Mouse (Mus musculus) bone marrow, adult 2 months (tissue): ENCODE results near the gene Thoc6. TPM values are rescaled to one million over a fixed set of nuclear protein-coding genes. Genes with fewer than 3 reads are reported as not detected.

Source experiments
- H3K27ac ChIP-seq: fragments of 200-500 bp; 2 replicates; pipeline ENCODE4 v1.5.1; 2012; ENCODE audit warnings: low read depth, mild to moderate bottlenecking, control low read depth, inconsistent platforms, low read length; ENCODE audit not compliant: control insufficient read depth, poor library complexity, insufficient read depth
- H3K4me1 ChIP-seq: fragments of 200-500 bp; 2 replicates; pipeline ENCODE4 v1.6.1; 2011; ENCODE audit warnings: low read length; ENCODE audit not compliant: control insufficient read depth, insufficient read depth
- H3K4me3 ChIP-seq: fragments of 200-500 bp; replicated peaks from 2 replicates; pipeline ENCODE3; 2011; ENCODE audit warnings: mild to moderate bottlenecking, low read depth, low read length, control low read depth; ENCODE audit not compliant: control insufficient read depth
- CTCF ChIP-seq: fragments of 200-500 bp; IDR thresholded peaks from 2 replicates; pipeline ENCODE4 v1.5.1; 2011; ENCODE audit warnings: low read length, control low read depth; ENCODE audit not compliant: control insufficient read depth, insufficient read depth
- POLR2A ChIP-seq: fragments of 200-500 bp; IDR thresholded peaks from 2 replicates; pipeline ENCODE4 v1.6.1; 2011; ENCODE audit warnings: low read depth, mild to moderate bottlenecking, control low read depth, low read length, borderline replicate concordance; ENCODE audit not compliant: control insufficient read depth
- WGBS: fragments of 180-500 bp; shearing (Covaris S2); methylation state at CpG from one replicate; pipeline ENCODE4 v1.1.7; 2018; 5-methylcytosine and 5-hydroxymethylcytosine counted together
- polyA plus RNA-seq: library from polyadenylated mRNA; stranded (reverse); fragments of >200 nt; gene quantifications from 2 replicates; pipeline ENCODE4 v1.2.4, GENCODE M21; 2011; ENCODE audit warnings: low replicate concordance; ENCODE audit not compliant: missing spikeins, insufficient read depth, insufficient read length

Gene Thoc6
- polyA plus RNA-seq, 1 experiment, result 27.9 TPM

- TF ChIP-seq POLR2A, result no peak
- TF ChIP-seq CTCF, result no peak
- Histone ChIP-seq H3K4me1 (no peaks in the 10 kb centered on the region), H3K27ac (no peak overlapping the region), H3K4me3 (no peak overlapping the region)
- 85% methylated on average over 9 of the region's 9 CpGs for WGBS
These were observed 29.6 kb upstream of the Thoc6 start for GRCm38 (mm10) chr17:23703301-23703700.

GRCm38 (mm10) chr17:23700079-23700478, 26.4 kb upstream of the Thoc6 start:
- Histone ChIP-seq H3K4me1 (no peaks in the 10 kb centered on the region), H3K4me3 (peak overlapping the region; percentile 43)
- TF ChIP-seq CTCF (peak; percentile 58), POLR2A (no peak)

GRCm38 (mm10) chr17:23699131-23700077, 25.7 kb upstream of the Thoc6 start:
- 3% methylated on average over 99 of the region's 101 CpGs for WGBS
- no peak overlapping the region; the same call in 1 of the 2 replicates for H3K27ac ChIP-seq
- no peak for TF ChIP-seq POLR2A
- no peak for TF ChIP-seq CTCF
- no peaks in the 10 kb centered on the region for H3K4me1 ChIP-seq
- peak overlapping the region; percentile 43 for H3K4me3 ChIP-seq

More at GRCm38 (mm10) chr17:23700079-23700478, 26.4 kb upstream of the Thoc6 start:
- H3K27ac ChIP-seq, result no peak overlapping the region; the same call in 1 of the 2 replicates
- WGBS, result 1% methylated on average over 28 of the region's 28 CpGs

- no peak overlapping the region for H3K4me3 ChIP-seq
- TF ChIP-seq POLR2A (no peak), CTCF (no peak)
- 60% methylated on average over 3 of the region's 3 CpGs for WGBS
- no peak overlapping the region for H3K27ac ChIP-seq
- no peaks in the 10 kb centered on the region for H3K4me1 ChIP-seq
These were observed 22.1 kb upstream of the Thoc6 start for GRCm38 (mm10) chr17:23695801-23696200.

- Histone ChIP-seq H3K4me1 (no peaks in the 10 kb centered on the region), H3K27ac (no peak overlapping the region), H3K4me3 (no peak overlapping the region)
- WGBS, result 56% methylated on average over 1 of the region's 1 CpGs
- TF ChIP-seq POLR2A (no peak), CTCF (no peak)
These were observed 20.8 kb upstream of the Thoc6 start for GRCm38 (mm10) chr17:23694491-23694890.

- WGBS, result 36% methylated on average over 15 of the region's 15 CpGs
- Histone ChIP-seq H3K4me1 (no peaks in the 10 kb centered on the region), H3K4me3 (no peak within 1 kb of the TSS), H3K27ac (no peak within 1 kb of the TSS)
- TF ChIP-seq CTCF (no peak), POLR2A (no peak)
These were observed 10.4 kb upstream of the Thoc6 start, which contains the start of gene Cldn9 for GRCm38 (mm10) chr17:23683856-23684672. Gene Cldn9 (minus strand): TSS chr17:23684026.

- H3K27ac ChIP-seq, result no peak overlapping the region
- 65% methylated on average over 15 of the region's 15 CpGs for WGBS
- TF ChIP-seq CTCF, result no peak
- no peak for TF ChIP-seq POLR2A
- H3K4me3 ChIP-seq, result no peak overlapping the region
- no peaks in the 10 kb centered on the region for H3K4me1 ChIP-seq
These were observed 9.5 kb upstream of the Thoc6 start for GRCm38 (mm10) chr17:23683226-23683625.

GRCm38 (mm10) chr17:23682530-23682929, 8.8 kb upstream of the Thoc6 start:
- 79% methylated on average over 3 of the region's 3 CpGs for WGBS
- H3K4me3 ChIP-seq, result no peak overlapping the region
- H3K4me1 ChIP-seq, result no peaks in the 10 kb centered on the region
- H3K27ac ChIP-seq, result no peak overlapping the region
- TF ChIP-seq POLR2A, result no peak
- no peak for TF ChIP-seq CTCF
